Mouse (Mus musculus) hindbrain, embryonic 15.5 days (tissue): ENCODE measurements around the gene Qpctl. TPM values are rescaled to one million over a fixed set of nuclear protein-coding genes. Genes with fewer than 3 reads are reported as not detected.
A peak's percentile ranks its signal among the peaks of the same experiment; 100 is the strongest.

Experiments
- ATAC-seq: fragments of 200-750 bp; cut with Nextera tagmentation; 2 replicates; pipeline ENCODE4 v1.8.0; 2017; ENCODE audit warnings: low read depth, moderate number of reproducible peaks, moderate TSS enrichment; ENCODE audit not compliant: low FRiP score
- H3K27ac ChIP-seq: fragments of 300-500 bp; sonication (generic); replicated peaks from 2 replicates; pipeline ENCODE4 v1.5.1; 2015; ENCODE audit warnings: mild to moderate bottlenecking, inconsistent platforms
- H3K27me3 ChIP-seq: fragments of 300-500 bp; sonication (generic); 2 replicates; pipeline ENCODE4 v1.6.1; 2015; ENCODE audit warnings: control low read depth, inconsistent platforms
- H3K36me3 ChIP-seq: fragments of 300-500 bp; sonication (generic); 2 replicates; pipeline ENCODE4 v1.6.1; 2015; ENCODE audit warnings: control low read depth, inconsistent platforms
- H3K4me1 ChIP-seq: fragments of 300-500 bp; sonication (generic); replicated peaks from 2 replicates; pipeline ENCODE4 v1.6.1; 2015; ENCODE audit warnings: control low read depth, inconsistent platforms
- H3K4me2 ChIP-seq: fragments of 300-500 bp; sonication (generic); 2 replicates; pipeline ENCODE4 v1.6.1; 2015; ENCODE audit warnings: moderate library complexity, mild to moderate bottlenecking, inconsistent platforms
- H3K4me3 ChIP-seq: fragments of 300-500 bp; sonication (generic); 2 replicates; pipeline ENCODE4 v1.5.1; 2015; ENCODE audit warnings: mild to moderate bottlenecking, inconsistent platforms
- H3K9ac ChIP-seq: fragments of 300-500 bp; sonication (generic); 2 replicates; pipeline ENCODE4 v1.6.1; 2015; ENCODE audit warnings: inconsistent platforms
- H3K9me3 ChIP-seq: fragments of 300-500 bp; sonication (generic); 2 replicates; pipeline ENCODE4 v1.6.1; 2016; ENCODE audit warnings: control low read depth, inconsistent platforms
- WGBS: fragments of 180-500 bp; shearing (Covaris S2); methylation state at CpG from one replicate; pipeline ENCODE4 v1.1.7; 2015; 5-methylcytosine and 5-hydroxymethylcytosine counted together
- polyA plus RNA-seq: library from polyadenylated mRNA; unstranded; fragments of >200 nt; fragmentation: Nextera tagmentation; extraction: Ambion mirVana; gene quantifications from 2 replicates; pipeline ENCODE4 v1.2.1, GENCODE M21; 2015

Gene Qpctl
- 21.7 and 24.2 TPM in 2 replicates for polyA plus RNA-seq

DNA sequence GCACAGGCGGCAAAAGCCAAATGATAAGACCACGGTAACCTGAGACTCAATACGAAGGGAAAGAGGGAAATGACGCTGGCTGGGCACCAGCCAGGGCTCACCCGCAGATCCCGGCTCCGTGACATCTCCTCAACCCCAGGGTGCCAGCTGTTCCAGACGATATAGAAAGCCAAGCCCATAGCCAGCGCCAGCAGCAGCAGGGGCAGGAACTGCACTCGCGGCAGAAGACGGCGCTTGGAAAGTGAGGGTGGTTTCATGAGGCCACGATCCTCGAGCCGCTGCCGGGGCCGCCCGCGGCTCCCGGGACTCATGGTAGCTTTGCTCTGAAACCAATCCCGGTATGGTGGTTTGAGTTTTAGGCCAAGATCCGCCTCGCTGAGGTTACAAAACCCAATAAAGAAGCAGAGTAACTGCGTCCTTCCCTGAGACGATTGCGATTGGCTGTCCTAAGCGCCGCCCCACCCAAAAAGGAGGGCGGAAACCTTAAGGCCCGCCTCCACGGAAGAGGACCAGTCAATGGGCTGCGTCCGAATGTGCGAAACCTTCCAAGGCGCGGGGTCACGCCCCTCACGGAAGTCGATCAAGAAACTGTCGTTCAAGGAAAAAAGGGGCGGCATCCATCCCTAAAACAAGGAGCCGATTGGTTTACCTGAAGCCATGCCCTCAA lies at the start of gene Qpctl:
Gene Qpctl (minus strand): TSS at position 417 of the 667 bp plus-strand sequence.
- peak; percentile 96 for ATAC-seq
- WGBS: under 1% methylated on average over 43 of the region's 43 CpGs
- Histone ChIP-seq H3K4me2 (peak within 1 kb of the TSS; percentile 86), H3K9ac (peak within 1 kb of the TSS; percentile 68), H3K36me3 (peaks cover 26% of the 10 kb centered on the region), H3K27ac (peak within 1 kb of the TSS; percentile 86), H3K27me3 (no peaks in the 10 kb centered on the region), H3K4me1 (peaks cover 28% of the 10 kb centered on the region), H3K4me3 (peak within 1 kb of the TSS; percentile 62), H3K9me3 (no peaks in the 10 kb centered on the region)

DNA sequence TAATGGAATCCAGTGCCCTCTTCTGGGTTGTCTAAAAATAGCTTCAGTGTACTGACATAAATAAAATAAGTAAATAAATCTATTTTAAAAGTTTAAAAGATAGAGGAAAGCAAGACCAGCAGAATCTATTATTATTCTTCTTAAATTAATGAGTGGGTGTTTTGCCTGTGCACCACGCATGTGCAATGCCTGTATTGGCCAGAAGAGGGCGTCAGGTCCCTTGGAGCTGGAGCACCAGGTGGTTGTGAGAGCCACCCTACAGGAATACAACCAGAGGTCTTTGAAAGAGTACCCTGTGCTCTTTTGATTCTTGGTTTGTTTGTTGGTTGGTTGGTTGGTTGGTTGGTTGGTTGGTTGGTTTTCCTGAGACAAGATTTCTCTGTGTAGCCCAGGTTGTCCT lies 48.9 kb upstream of the Qpctl start:
- Histone ChIP-seq H3K4me2 (no peak overlapping the region), H3K9ac (no peak overlapping the region), H3K4me3 (no peak overlapping the region), H3K9me3 (no peaks in the 10 kb centered on the region), H3K36me3 (peaks cover 50% of the 10 kb centered on the region), H3K27ac (no peak overlapping the region), H3K4me1 (no peaks in the 10 kb centered on the region), H3K27me3 (no peaks in the 10 kb centered on the region)
- ATAC-seq: no peak
- WGBS: 35% methylated on average over 2 of the region's 2 CpGs

DNA sequence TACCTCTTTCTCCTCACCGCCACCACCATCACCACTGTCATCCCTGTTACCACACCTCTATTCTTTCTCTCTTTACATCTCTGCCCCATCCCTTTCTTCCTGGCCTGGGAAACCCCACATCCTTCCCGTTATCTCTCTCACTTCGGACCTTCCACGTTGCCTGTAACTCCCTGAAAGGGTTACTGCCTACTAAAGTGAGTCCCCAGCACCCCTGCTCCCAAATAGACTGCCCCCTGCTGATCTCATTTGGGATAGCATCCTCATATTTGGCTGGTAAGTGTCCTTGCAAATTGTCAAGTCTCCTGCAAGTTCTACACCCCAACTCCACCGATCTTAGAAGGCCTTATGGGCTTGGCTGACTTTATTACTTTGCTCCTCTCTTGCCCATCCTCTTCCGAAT lies 47.6 kb upstream of the Qpctl start:
- Histone ChIP-seq H3K4me3 (no peak overlapping the region), H3K27me3 (no peaks in the 10 kb centered on the region), H3K4me1 (no peaks in the 10 kb centered on the region), H3K9me3 (no peaks in the 10 kb centered on the region), H3K27ac (no peak overlapping the region), H3K4me2 (no peak overlapping the region), H3K36me3 (peaks cover 59% of the 10 kb centered on the region), H3K9ac (no peak overlapping the region)
- ATAC-seq: no peak
- WGBS: 66% methylated on average over 6 of the region's 6 CpGs

DNA sequence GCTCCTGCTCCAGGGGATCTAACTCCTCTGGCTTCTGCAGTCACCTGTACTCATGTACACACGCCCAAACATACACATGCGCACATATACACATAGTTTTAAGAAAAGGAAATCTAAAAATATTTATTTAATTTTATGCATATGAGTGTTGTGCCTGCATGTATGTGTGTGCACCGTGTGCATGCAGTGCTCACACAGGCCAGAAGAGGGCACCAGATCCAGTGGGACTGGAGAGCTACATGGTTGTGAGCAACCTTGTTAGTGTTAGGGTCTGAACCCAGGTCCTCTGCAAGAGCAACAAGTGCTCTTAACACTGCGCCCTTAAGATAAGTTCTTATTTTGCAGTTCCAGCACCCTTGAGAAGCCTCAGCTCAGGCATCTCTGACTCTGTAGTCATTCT lies 45.6 kb upstream of the Qpctl start:
- no peak overlapping the region for H3K4me2 ChIP-seq
- ATAC-seq: no peak
- 96% methylated on average over 4 of the region's 4 CpGs for WGBS
- no peak overlapping the region for H3K4me3 ChIP-seq
- H3K27me3 ChIP-seq: no peaks in the 10 kb centered on the region
- H3K9me3 ChIP-seq: no peaks in the 10 kb centered on the region
- no peak overlapping the region for H3K27ac ChIP-seq
- H3K36me3 ChIP-seq: peaks cover 63% of the 10 kb centered on the region
- no peaks in the 10 kb centered on the region for H3K4me1 ChIP-seq
- H3K9ac ChIP-seq: no peak overlapping the region

DNA sequence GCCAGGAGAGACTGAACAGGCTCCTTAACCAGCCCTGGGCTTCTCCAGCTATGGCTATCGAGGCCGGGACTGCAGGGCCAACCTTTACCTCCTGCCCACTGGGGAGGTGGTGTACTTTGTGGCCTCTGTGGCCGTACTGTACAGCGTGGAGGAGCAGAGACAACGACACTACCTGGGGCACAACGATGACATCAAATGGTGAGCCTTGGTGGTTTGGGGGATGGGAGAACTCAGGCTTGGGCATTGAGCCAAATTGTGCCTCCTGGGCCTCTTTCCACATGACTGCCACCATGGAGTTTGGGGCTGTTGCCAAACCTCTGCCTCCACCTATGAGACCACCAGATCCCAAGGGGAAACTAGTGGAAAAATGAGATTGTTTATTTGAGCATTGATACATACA lies 35.7 kb upstream of the Qpctl start:
- WGBS: 46% methylated on average over 6 of the region's 6 CpGs
- H3K36me3 ChIP-seq: peaks cover 43% of the 10 kb centered on the region
- no peak overlapping the region for H3K4me2 ChIP-seq
- no peak overlapping the region for H3K9ac ChIP-seq
- no peak overlapping the region for H3K4me3 ChIP-seq
- peaks cover 11% of the 10 kb centered on the region; the same call in 1 of the 2 replicates for H3K27me3 ChIP-seq
- H3K4me1 ChIP-seq: peaks cover 19% of the 10 kb centered on the region
- H3K27ac ChIP-seq: peak overlapping the region; percentile 23; the same call in 1 of the 2 replicates
- 0 out of 2 replicates have a peak, but pooled peaks have one; percentile 12 for ATAC-seq
- H3K9me3 ChIP-seq: no peaks in the 10 kb centered on the region

DNA sequence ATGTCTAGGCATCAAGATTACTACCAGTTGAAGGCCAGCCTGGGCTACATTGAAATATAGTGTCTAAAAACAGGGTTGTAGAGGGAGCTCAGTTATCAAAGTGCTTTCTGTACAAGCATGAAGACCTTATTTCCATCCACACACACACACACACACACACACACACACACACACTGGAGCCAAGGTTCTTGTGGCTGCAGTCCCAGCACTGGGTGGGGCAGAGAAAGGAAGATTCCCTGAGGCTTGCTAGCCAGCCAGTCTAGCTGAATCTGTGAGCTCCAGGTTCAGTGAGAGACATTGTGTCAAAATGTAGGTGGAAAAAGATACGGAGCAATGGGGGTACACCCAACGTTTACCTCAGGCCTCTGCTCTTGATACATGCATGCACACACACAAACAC lies 35.2 kb upstream of the Qpctl start:
- Histone ChIP-seq H3K36me3 (peaks cover 42% of the 10 kb centered on the region), H3K9ac (no peak overlapping the region), H3K4me2 (no peak overlapping the region), H3K9me3 (no peaks in the 10 kb centered on the region), H3K27ac (peak overlapping the region; percentile 23; the same call in 1 of the 2 replicates), H3K27me3 (peaks cover 16% of the 10 kb centered on the region; the same call in 1 of the 2 replicates), H3K4me3 (no peak overlapping the region), H3K4me1 (peaks cover 24% of the 10 kb centered on the region)
- WGBS: 63% methylated on average over 2 of the region's 2 CpGs
- no peak for ATAC-seq

DNA sequence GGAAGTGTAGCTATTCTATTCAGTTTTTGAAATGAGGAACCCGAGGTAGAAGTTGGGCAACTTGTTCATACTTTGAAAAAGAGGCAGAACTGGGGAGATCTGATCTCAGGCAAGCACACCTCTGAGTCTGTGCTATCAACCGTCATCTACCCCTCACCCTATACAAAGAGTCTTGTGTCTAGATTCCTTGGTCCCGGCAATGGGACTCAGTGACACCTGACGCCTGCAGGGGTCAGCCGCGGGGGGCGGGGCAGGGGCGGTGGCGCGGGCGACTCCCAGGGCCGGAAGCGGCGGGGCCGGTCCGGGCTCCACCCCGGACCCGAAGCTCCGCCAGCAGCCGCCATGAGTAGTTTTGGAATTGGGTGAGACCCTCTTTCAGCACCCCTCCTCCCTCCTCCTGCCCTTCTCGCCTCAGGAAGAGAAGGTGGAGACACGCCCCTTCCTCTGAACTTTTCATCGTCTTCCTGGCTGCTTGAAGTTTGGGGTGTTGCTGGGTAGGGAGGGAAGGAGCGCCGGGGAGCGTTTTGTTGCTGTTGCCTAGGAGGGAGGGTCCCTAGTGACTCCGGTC lies 31.9 kb upstream of the Qpctl start:
- peak overlapping the region; percentile 29 for H3K4me3 ChIP-seq
- peaks cover 31% of the 10 kb centered on the region; the same call in 1 of the 2 replicates for H3K27me3 ChIP-seq
- H3K36me3 ChIP-seq: peaks cover 19% of the 10 kb centered on the region
- peak overlapping the region; percentile 15 for H3K9ac ChIP-seq
- H3K4me2 ChIP-seq: peak overlapping the region; percentile 50
- ATAC-seq: no peak
- H3K27ac ChIP-seq: no peak overlapping the region
- peaks cover 49% of the 10 kb centered on the region for H3K4me1 ChIP-seq
- 6% methylated on average over 26 of the region's 27 CpGs for WGBS
- no peaks in the 10 kb centered on the region for H3K9me3 ChIP-seq

DNA sequence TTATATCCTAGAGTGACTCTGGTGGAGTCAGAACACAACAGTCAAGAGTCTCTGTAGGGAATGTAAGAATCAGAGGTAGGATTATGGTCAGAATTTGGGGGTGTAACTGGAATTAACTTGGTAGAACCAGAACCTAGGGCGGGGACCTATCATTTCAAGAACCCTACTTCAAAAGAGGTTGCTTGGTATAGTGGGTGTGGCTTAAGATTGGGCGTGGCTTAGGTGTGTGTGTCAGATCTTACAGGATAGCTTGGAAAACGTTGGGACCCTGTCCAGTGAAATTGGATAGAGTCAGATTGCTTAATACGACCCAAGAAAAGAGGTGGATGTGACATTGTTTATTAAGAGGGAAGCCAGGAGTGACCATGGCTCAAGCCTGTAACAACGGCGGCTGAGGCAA lies 30.8 kb upstream of the Qpctl start:
- Histone ChIP-seq H3K4me3 (peak overlapping the region; percentile 78), H3K27ac (no peak overlapping the region), H3K4me1 (peaks cover 47% of the 10 kb centered on the region), H3K9ac (no peak overlapping the region), H3K9me3 (no peaks in the 10 kb centered on the region), H3K27me3 (peaks cover 31% of the 10 kb centered on the region; the same call in 1 of the 2 replicates), H3K4me2 (peak overlapping the region; percentile 78), H3K36me3 (peaks cover 13% of the 10 kb centered on the region; the same call in 1 of the 2 replicates)
- no peak for ATAC-seq
- WGBS: 49% methylated on average over 6 of the region's 6 CpGs

DNA sequence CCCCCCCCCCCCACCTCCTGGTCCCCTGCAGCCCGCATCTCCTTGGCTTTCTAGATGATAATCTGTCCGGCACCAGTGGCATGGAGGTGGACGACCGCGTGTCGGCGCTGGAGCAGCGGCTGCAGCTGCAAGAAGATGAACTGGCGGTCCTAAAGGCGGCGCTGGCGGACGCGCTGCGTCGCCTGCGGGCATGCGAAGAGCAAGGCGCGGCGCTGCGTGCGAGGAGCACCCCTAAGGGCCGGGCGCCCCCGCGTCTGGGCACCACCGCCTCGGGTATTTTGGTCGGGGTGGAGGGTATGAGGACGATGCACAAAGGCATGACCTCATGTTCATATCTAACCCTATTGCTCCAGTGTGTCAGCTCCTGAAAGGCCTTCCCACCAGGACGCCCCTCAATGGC lies 30.1 kb upstream of the Qpctl start:
- WGBS: under 1% methylated on average over 30 of the region's 32 CpGs
- Histone ChIP-seq H3K9me3 (no peaks in the 10 kb centered on the region), H3K36me3 (peaks cover 13% of the 10 kb centered on the region; the same call in 1 of the 2 replicates)

DNA sequence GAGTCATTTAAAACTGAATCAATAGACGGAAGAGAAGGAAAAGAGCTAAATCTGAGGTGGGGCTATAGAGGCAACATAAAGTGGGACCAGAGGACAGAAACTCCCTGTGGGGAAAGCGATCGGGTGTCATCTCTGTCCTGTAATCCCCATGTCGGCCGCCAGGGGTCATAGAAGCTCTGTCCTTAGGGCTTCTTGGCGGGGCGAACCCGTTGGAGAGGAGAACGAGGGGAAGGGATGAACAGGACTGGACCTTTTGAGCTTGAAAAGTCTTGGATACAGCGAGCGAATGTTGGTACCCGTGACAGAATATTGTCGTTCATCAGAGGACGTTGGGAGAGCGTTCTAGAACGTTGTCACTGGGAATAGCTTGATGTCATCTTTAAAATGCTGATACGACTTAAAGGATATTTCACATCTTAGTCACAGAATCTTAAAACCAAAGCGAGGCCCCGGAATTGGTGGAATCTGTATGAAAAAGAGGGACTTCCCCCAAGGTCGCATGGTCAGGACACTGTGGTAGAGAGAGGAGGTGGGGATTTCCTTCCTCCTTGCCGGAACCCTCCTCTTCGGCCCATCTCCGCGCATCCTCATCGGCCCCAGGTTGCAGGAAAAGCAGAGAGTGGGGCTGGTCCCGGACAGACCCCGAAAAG lies 29.5 kb upstream of the Qpctl start:
- Histone ChIP-seq H3K4me2 (peak overlapping the region; percentile 78), H3K36me3 (peaks cover 11% of the 10 kb centered on the region; the same call in 1 of the 2 replicates), H3K4me3 (peak overlapping the region; percentile 78), H3K27me3 (peaks cover 31% of the 10 kb centered on the region; the same call in 1 of the 2 replicates), H3K27ac (no peak overlapping the region), H3K4me1 (peaks cover 39% of the 10 kb centered on the region), H3K9me3 (no peaks in the 10 kb centered on the region), H3K9ac (peak overlapping the region; percentile 83; the same call in 1 of the 2 replicates)
- 8% methylated on average over 27 of the region's 27 CpGs for WGBS
- ATAC-seq: no peak

More for the DNA sequence above, 30.1 kb upstream of the Qpctl start:
- Histone ChIP-seq H3K4me1 (peaks cover 39% of the 10 kb centered on the region), H3K27me3 (peaks cover 31% of the 10 kb centered on the region; the same call in 1 of the 2 replicates), H3K4me3 (peak overlapping the region; percentile 78), H3K4me2 (peak overlapping the region; percentile 78), H3K27ac (no peak overlapping the region), H3K9ac (0 out of 2 replicates have a peak overlapping the region, but pooled peaks have one; percentile 14)
- ATAC-seq: no peak

DNA sequence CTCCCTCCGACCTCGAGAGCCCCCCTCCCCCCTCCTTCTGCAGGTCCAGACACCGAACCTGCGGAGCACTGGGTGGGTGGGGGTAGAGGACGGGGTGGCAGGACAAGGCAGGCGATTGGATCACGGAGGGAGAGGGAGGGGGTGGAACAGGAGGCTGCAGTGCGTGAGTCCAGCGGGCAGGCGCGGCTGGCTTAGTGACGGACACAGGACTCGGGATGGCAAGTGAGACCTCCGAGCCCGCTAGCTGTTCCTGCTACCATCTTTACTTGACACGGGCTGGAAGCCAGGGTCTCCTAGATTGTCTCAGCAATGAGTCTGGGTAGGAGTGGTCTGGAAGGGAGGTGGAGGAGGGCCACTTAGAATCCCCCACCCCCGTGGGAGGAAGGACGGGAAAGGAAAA lies 28.9 kb upstream of the Qpctl start:
- peaks cover 10% of the 10 kb centered on the region; the same call in 1 of the 2 replicates for H3K36me3 ChIP-seq
- peaks cover 31% of the 10 kb centered on the region; the same call in 1 of the 2 replicates for H3K27me3 ChIP-seq
- H3K4me3 ChIP-seq: peak overlapping the region; percentile 78
- no peaks in the 10 kb centered on the region for H3K9me3 ChIP-seq
- ATAC-seq: no peak
- H3K9ac ChIP-seq: peak overlapping the region; percentile 83
- 5% methylated on average over 18 of the region's 18 CpGs for WGBS
- H3K4me1 ChIP-seq: peaks cover 44% of the 10 kb centered on the region
- no peak overlapping the region for H3K27ac ChIP-seq
- peak overlapping the region; percentile 78 for H3K4me2 ChIP-seq

DNA sequence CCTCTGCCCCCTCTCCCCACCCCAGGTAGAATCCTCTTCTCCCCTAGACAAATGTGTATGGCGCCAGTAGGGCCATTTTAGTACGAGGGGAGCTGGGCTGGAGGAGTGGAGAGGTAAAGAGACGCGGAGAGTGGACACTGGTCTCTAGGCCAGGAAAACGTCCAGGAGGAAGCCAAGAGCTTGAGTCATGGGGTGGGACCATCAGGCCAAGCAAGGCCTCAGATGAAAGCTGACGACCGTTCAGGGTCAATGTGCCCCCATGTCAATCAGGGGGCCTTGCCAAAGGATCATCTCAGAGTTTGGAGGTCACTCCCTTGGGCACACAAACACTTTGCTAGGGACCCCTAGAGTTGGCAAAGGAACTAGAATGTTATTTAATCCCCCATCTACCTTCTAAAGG lies 28.1 kb upstream of the Qpctl start:
- 62% methylated on average over 7 of the region's 7 CpGs for whole genome bisulfite sequencing
- H3K27me3 ChIP-seq: peaks cover 31% of the 10 kb centered on the region; the same call in 1 of the 2 replicates

More for the DNA sequence above, 28.1 kb upstream of the Qpctl start:
- peak overlapping the region; percentile 83 for H3K9ac ChIP-seq
- no peak for ATAC-seq
- no peaks in the 10 kb centered on the region for H3K9me3 ChIP-seq
- peaks cover 51% of the 10 kb centered on the region for H3K4me1 ChIP-seq
- H3K4me3 ChIP-seq: peak overlapping the region; percentile 78
- H3K36me3 ChIP-seq: peaks cover 3% of the 10 kb centered on the region; the same call in 1 of the 2 replicates
- H3K27ac ChIP-seq: no peak overlapping the region
- peak overlapping the region; percentile 78 for H3K4me2 ChIP-seq
